Mouse (Mus musculus): ENCODE measurements around the gene Gcm2. TPM values are rescaled to one million over a fixed set of nuclear protein-coding genes. Genes with fewer than 3 reads are reported as not detected.
A peak's percentile ranks its signal among the peaks of the same experiment; 100 is the strongest.

Gene Gcm2
- 0.11 TPM in 1 of 2 replicates, not detected in the other for polyA plus RNA-seq (2014; fragmentation: Nextera tagmentation; extraction: Ambion mirVana)

- 0 out of 2 replicates have a peak, but pooled peaks cover 8% of the 10 kb centered on the region for H3K27me3 ChIP-seq (ENCODE audit: control insufficient read depth, insufficient read depth, low read length)
- ATAC-seq (ENCODE audit: insufficient read depth, low FRiP score, low TSS enrichment), result no peak
- no peaks in the 10 kb centered on the region for H3K36me3 ChIP-seq (ENCODE audit: control insufficient read depth, insufficient read depth, low read length)
- H3K4me2 ChIP-seq (ENCODE audit: low read depth), result no peak within 1 kb of the TSS
- no peak within 1 kb of the TSS for H3K9ac ChIP-seq (ENCODE audit: low read length)
- 78% methylated on average over 2 of the region's 3 CpGs for WGBS
- H3K27ac ChIP-seq (ENCODE audit: low read depth, low read length), result no peak within 1 kb of the TSS
- no peak for DNase-seq (ENCODE audit: low spot score)
- H3K4me3 ChIP-seq (ENCODE audit: low read depth, low read length), result no peak within 1 kb of the TSS
- H3K4me1 ChIP-seq (ENCODE audit: control insufficient read depth, insufficient read depth, low read length), result no peaks in the 10 kb centered on the region
- H3K9me3 ChIP-seq (ENCODE audit: control insufficient read depth, low read length), result no peaks in the 10 kb centered on the region
Measured at GRCm38 (mm10) chr13:41110935-41111334, at the start of gene Gcm2. TSS of gene Gcm2 (minus strand) at chr13:41111035.

GRCm38 (mm10) chr13:41158426-41158825 is 47.6 kb upstream of the Gcm2 start:
- no peak overlapping the region for H3K4me2 ChIP-seq (ENCODE audit: low read depth)
- DNase-seq (ENCODE audit: low spot score), result no peak
- no peak overlapping the region for H3K4me3 ChIP-seq (ENCODE audit: low read depth, low read length)
- H3K4me1 ChIP-seq (ENCODE audit: control insufficient read depth, insufficient read depth, low read length), result no peaks in the 10 kb centered on the region
- no peak overlapping the region for H3K9ac ChIP-seq (ENCODE audit: low read length)
- H3K9me3 ChIP-seq (ENCODE audit: control insufficient read depth, low read length), result no peaks in the 10 kb centered on the region
- no peaks in the 10 kb centered on the region for H3K36me3 ChIP-seq (ENCODE audit: control insufficient read depth, insufficient read depth, low read length)
- no peak overlapping the region for H3K27ac ChIP-seq (ENCODE audit: low read depth, low read length)
- H3K27me3 ChIP-seq (ENCODE audit: control insufficient read depth, insufficient read depth, low read length), result no peaks in the 10 kb centered on the region
- 72% methylated on average over 5 of the region's 5 CpGs for WGBS
- ATAC-seq (ENCODE audit: insufficient read depth, low FRiP score, low TSS enrichment), result no peak

- Histone ChIP-seq H3K9ac (ENCODE audit: low read length) (no peak overlapping the region), H3K36me3 (ENCODE audit: control insufficient read depth, insufficient read depth, low read length) (no peaks in the 10 kb centered on the region), H3K4me2 (ENCODE audit: low read depth) (no peak overlapping the region), H3K27ac (ENCODE audit: low read depth, low read length) (no peak overlapping the region), H3K9me3 (ENCODE audit: control insufficient read depth, low read length) (no peaks in the 10 kb centered on the region), H3K4me3 (ENCODE audit: low read depth, low read length) (no peak overlapping the region), H3K4me1 (ENCODE audit: control insufficient read depth, insufficient read depth, low read length) (no peaks in the 10 kb centered on the region), H3K27me3 (ENCODE audit: control insufficient read depth, insufficient read depth, low read length) (no peaks in the 10 kb centered on the region)
- ATAC-seq (ENCODE audit: insufficient read depth, low FRiP score, low TSS enrichment) (no peak), DNase-seq (ENCODE audit: low spot score) (no peak)
- 87% methylated on average over 11 of the region's 11 CpGs for WGBS
Measured at GRCm38 (mm10) chr13:41153146-41153545, 42.3 kb upstream of the Gcm2 start.

GRCm38 (mm10) chr13:41146271-41146670 is 35.4 kb upstream of the Gcm2 start:
- no peaks in the 10 kb centered on the region for H3K27me3 ChIP-seq (ENCODE audit: control insufficient read depth, insufficient read depth, low read length)
- ATAC-seq (ENCODE audit: insufficient read depth, low FRiP score, low TSS enrichment), result no peak
- 78% methylated on average over 10 of the region's 10 CpGs for WGBS
- H3K27ac ChIP-seq (ENCODE audit: low read depth, low read length), result no peak overlapping the region
- DNase-seq (ENCODE audit: low spot score), result peak; percentile 50
- no peaks in the 10 kb centered on the region for H3K36me3 ChIP-seq (ENCODE audit: control insufficient read depth, insufficient read depth, low read length)
- no peak overlapping the region for H3K9ac ChIP-seq (ENCODE audit: low read length)
- H3K9me3 ChIP-seq (ENCODE audit: control insufficient read depth, low read length), result no peaks in the 10 kb centered on the region
- no peak overlapping the region for H3K4me3 ChIP-seq (ENCODE audit: low read depth, low read length)
- H3K4me2 ChIP-seq (ENCODE audit: low read depth), result no peak overlapping the region
- no peaks in the 10 kb centered on the region for H3K4me1 ChIP-seq (ENCODE audit: control insufficient read depth, insufficient read depth, low read length)

- no peak overlapping the region for H3K27ac ChIP-seq (ENCODE audit: low read depth, low read length)
- DNase-seq (ENCODE audit: low spot score) (no peak), ATAC-seq (ENCODE audit: insufficient read depth, low FRiP score, low TSS enrichment) (no peak)
- H3K4me2 ChIP-seq (ENCODE audit: low read depth), result no peak overlapping the region
- no peaks in the 10 kb centered on the region for H3K27me3 ChIP-seq (ENCODE audit: control insufficient read depth, insufficient read depth, low read length)
- H3K9me3 ChIP-seq (ENCODE audit: control insufficient read depth, low read length), result no peaks in the 10 kb centered on the region
- WGBS, result 66% methylated on average over 6 of the region's 6 CpGs
- no peaks in the 10 kb centered on the region for H3K4me1 ChIP-seq (ENCODE audit: control insufficient read depth, insufficient read depth, low read length)
- no peaks in the 10 kb centered on the region for H3K36me3 ChIP-seq (ENCODE audit: control insufficient read depth, insufficient read depth, low read length)
- H3K9ac ChIP-seq (ENCODE audit: low read length), result no peak overlapping the region
- H3K4me3 ChIP-seq (ENCODE audit: low read depth, low read length), result no peak overlapping the region
Measured at GRCm38 (mm10) chr13:41145433-41145970, 34.7 kb upstream of the Gcm2 start.

- 12% methylated on average over 6 of the region's 6 CpGs for WGBS
- no peaks in the 10 kb centered on the region for H3K4me1 ChIP-seq (ENCODE audit: control insufficient read depth, insufficient read depth, low read length)
Measured at GRCm38 (mm10) chr13:41134901-41135300, 24.1 kb upstream of the Gcm2 start.

GRCm38 (mm10) chr13:41129061-41129460 is 18.2 kb upstream of the Gcm2 start:
- Histone ChIP-seq H3K27me3 (ENCODE audit: control insufficient read depth, insufficient read depth, low read length) (no peaks in the 10 kb centered on the region), H3K36me3 (ENCODE audit: control insufficient read depth, insufficient read depth, low read length) (no peaks in the 10 kb centered on the region), H3K4me1 (ENCODE audit: control insufficient read depth, insufficient read depth, low read length) (no peaks in the 10 kb centered on the region), H3K4me3 (ENCODE audit: low read depth, low read length) (no peak overlapping the region), H3K27ac (ENCODE audit: low read depth, low read length) (no peak overlapping the region), H3K4me2 (ENCODE audit: low read depth) (no peak overlapping the region), H3K9me3 (ENCODE audit: control insufficient read depth, low read length) (no peaks in the 10 kb centered on the region), H3K9ac (ENCODE audit: low read length) (no peak overlapping the region)
- 94% methylated on average over 8 of the region's 8 CpGs for WGBS
- DNase-seq (ENCODE audit: low spot score) (no peak), ATAC-seq (ENCODE audit: insufficient read depth, low FRiP score, low TSS enrichment) (no peak)

More at GRCm38 (mm10) chr13:41134901-41135300, 24.1 kb upstream of the Gcm2 start:
- no peak overlapping the region for H3K4me3 ChIP-seq (ENCODE audit: low read depth, low read length)
- H3K27me3 ChIP-seq (ENCODE audit: control insufficient read depth, insufficient read depth, low read length), result no peaks in the 10 kb centered on the region
- DNase-seq (ENCODE audit: low spot score) (peak; percentile 70), ATAC-seq (ENCODE audit: insufficient read depth, low FRiP score, low TSS enrichment) (no peak)
- H3K27ac ChIP-seq (ENCODE audit: low read depth, low read length), result no peak overlapping the region
- H3K36me3 ChIP-seq (ENCODE audit: control insufficient read depth, insufficient read depth, low read length), result no peaks in the 10 kb centered on the region
- H3K9ac ChIP-seq (ENCODE audit: low read length), result no peak overlapping the region
- H3K4me2 ChIP-seq (ENCODE audit: low read depth), result no peak overlapping the region
- no peaks in the 10 kb centered on the region for H3K9me3 ChIP-seq (ENCODE audit: control insufficient read depth, low read length)

- WGBS, result 90% methylated on average over 8 of the region's 8 CpGs
- no peak overlapping the region for H3K4me2 ChIP-seq (ENCODE audit: low read depth)
Measured at GRCm38 (mm10) chr13:41128326-41128725, 17.5 kb upstream of the Gcm2 start.

GRCm38 (mm10) chr13:41123666-41124225 is 12.9 kb upstream of the Gcm2 start:
- no peak overlapping the region for H3K9ac ChIP-seq (ENCODE audit: low read length)
- no peak for ATAC-seq (ENCODE audit: insufficient read depth, low FRiP score, low TSS enrichment)
- no peak overlapping the region for H3K4me2 ChIP-seq (ENCODE audit: low read depth)
- H3K4me1 ChIP-seq (ENCODE audit: control insufficient read depth, insufficient read depth, low read length), result no peaks in the 10 kb centered on the region
- no peaks in the 10 kb centered on the region for H3K9me3 ChIP-seq (ENCODE audit: control insufficient read depth, low read length)
- 91% methylated on average over 6 of the region's 6 CpGs for WGBS
- H3K36me3 ChIP-seq (ENCODE audit: control insufficient read depth, insufficient read depth, low read length), result no peaks in the 10 kb centered on the region
- no peaks in the 10 kb centered on the region for H3K27me3 ChIP-seq (ENCODE audit: control insufficient read depth, insufficient read depth, low read length)
- H3K4me3 ChIP-seq (ENCODE audit: low read depth, low read length), result no peak overlapping the region
- no peak overlapping the region for H3K27ac ChIP-seq (ENCODE audit: low read depth, low read length)
- DNase-seq (ENCODE audit: low spot score), result no peak

More at GRCm38 (mm10) chr13:41128326-41128725, 17.5 kb upstream of the Gcm2 start:
- ATAC-seq (ENCODE audit: insufficient read depth, low FRiP score, low TSS enrichment), result no peak
- no peak overlapping the region for H3K9ac ChIP-seq (ENCODE audit: low read length)
- H3K27me3 ChIP-seq (ENCODE audit: control insufficient read depth, insufficient read depth, low read length), result no peaks in the 10 kb centered on the region
- no peaks in the 10 kb centered on the region for H3K4me1 ChIP-seq (ENCODE audit: control insufficient read depth, insufficient read depth, low read length)
- DNase-seq (ENCODE audit: low spot score), result no peak
- no peaks in the 10 kb centered on the region for H3K9me3 ChIP-seq (ENCODE audit: control insufficient read depth, low read length)
- no peak overlapping the region for H3K4me3 ChIP-seq (ENCODE audit: low read depth, low read length)
- no peaks in the 10 kb centered on the region for H3K36me3 ChIP-seq (ENCODE audit: control insufficient read depth, insufficient read depth, low read length)
- no peak overlapping the region for H3K27ac ChIP-seq (ENCODE audit: low read depth, low read length)
